Mouse (Mus musculus) embryonic facial prominence, embryonic 11.5 days (tissue): Measurements from ENCODE around the gene Tet3. TPM values are rescaled to one million over a fixed set of nuclear protein-coding genes. Genes with fewer than 3 reads are reported as not detected.

ENCODE experiments used
- ATAC-seq: fragments of 200-750 bp; cut with Nextera tagmentation; replicated peaks from 2 replicates; pipeline ENCODE4 v1.8.0; 2017; ENCODE audit warnings: low read depth; ENCODE audit not compliant: insufficient number of reproducible peaks, low FRiP score, low TSS enrichment
- DNase-seq: peaks from one replicate; pipeline ENCODE4 v3.0.0-alpha.2; 2015; ENCODE audit warnings: low spot score
- H3K27ac ChIP-seq: fragments of 300-500 bp; sonication (generic); replicated peaks from 2 replicates; pipeline ENCODE4 v1.5.1; 2014; ENCODE audit warnings: mild to moderate bottlenecking, low read depth, low read length, control low read depth
- H3K27me3 ChIP-seq: fragments of 300-500 bp; sonication (generic); 2 replicates; pipeline ENCODE4 v1.6.1; 2014; ENCODE audit warnings: mild to moderate bottlenecking, low read length, moderate library complexity, mixed read lengths; ENCODE audit not compliant: control insufficient read depth, insufficient read depth
- H3K36me3 ChIP-seq: fragments of 300-500 bp; sonication (generic); replicated peaks from 2 replicates; pipeline ENCODE4 v1.6.1; 2014; ENCODE audit warnings: low read depth, mild to moderate bottlenecking, low read length, moderate library complexity, mixed read lengths; ENCODE audit not compliant: control insufficient read depth, insufficient read depth
- H3K4me1 ChIP-seq: fragments of 300-500 bp; sonication (generic); 2 replicates; pipeline ENCODE4 v1.6.1; 2014; ENCODE audit warnings: low read length, mixed read lengths; ENCODE audit not compliant: control insufficient read depth, insufficient read depth
- H3K4me2 ChIP-seq: fragments of 300-500 bp; sonication (generic); 2 replicates; pipeline ENCODE4 v1.6.1; 2014; ENCODE audit warnings: low read depth, mild to moderate bottlenecking, control low read depth, low read length, moderate library complexity
- H3K4me3 ChIP-seq: fragments of 300-500 bp; sonication (generic); 2 replicates; pipeline ENCODE4 v1.5.1; 2014; ENCODE audit warnings: low read depth, low read length, control low read depth
- H3K9ac ChIP-seq: fragments of 300-500 bp; sonication (generic); replicated peaks from 2 replicates; pipeline ENCODE4 v1.6.1; 2014; ENCODE audit warnings: mild to moderate bottlenecking, control low read depth, low read length
- H3K9me3 ChIP-seq: fragments of 300-500 bp; sonication (generic); replicated peaks from 2 replicates; pipeline ENCODE4 v1.6.1; 2016; ENCODE audit warnings: mild to moderate bottlenecking, low read length, inconsistent platforms, mixed read lengths; ENCODE audit not compliant: control insufficient read depth
- WGBS: fragments of 180-500 bp; shearing (Covaris S2); extraction: QIAGEN DNeasy Blood & Tissue Kit; methylation state at CpG from one replicate; pipeline ENCODE4 v1.1.7; 2014; 5-methylcytosine and 5-hydroxymethylcytosine counted together
- polyA plus RNA-seq: library from polyadenylated mRNA; unstranded; fragments of >200 nt; fragmentation: Nextera tagmentation; extraction: Ambion mirVana; gene quantifications from 2 replicates; pipeline ENCODE4 v1.2.1, GENCODE M21; 2014

Tet3 gene
- polyA plus RNA-seq, 1 experiment from 2014 or later = 24.3 TPM

GRCm38 (mm10) chr6:83471739-83472138 lies 12.9 kb upstream of the Tet3 start:
- 84% methylated on average over 7 of the region's 7 CpGs for WGBS
- Histone ChIP-seq H3K9ac (no peak overlapping the region), H3K27ac (no peak overlapping the region), H3K9me3 (no peaks in the 10 kb centered on the region), H3K27me3 (no peaks in the 10 kb centered on the region), H3K4me1 (no peaks in the 10 kb centered on the region), H3K4me2 (no peak overlapping the region), H3K4me3 (no peak overlapping the region), H3K36me3 (no peaks in the 10 kb centered on the region)
- ATAC-seq (no peak), DNase-seq (no peak)

DNA sequence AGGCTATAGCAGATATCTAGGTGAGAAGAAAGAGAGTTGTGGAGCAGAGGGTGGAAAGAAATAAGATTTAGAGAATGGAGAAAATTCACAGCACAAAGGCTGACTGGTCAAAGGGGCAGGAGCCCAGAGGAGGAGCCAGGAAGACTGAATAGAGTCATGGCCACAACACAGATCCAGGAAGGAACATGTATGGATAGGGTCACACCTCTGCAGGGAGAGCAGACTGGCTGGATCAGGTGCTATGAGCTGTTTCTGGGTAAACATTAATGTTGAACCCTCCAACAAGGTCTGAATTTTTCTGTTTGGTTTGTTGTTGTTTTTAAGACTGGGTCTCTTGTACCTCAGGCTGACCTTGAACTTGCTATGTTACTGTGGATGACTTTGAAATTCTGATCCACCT lies 5.1 kb upstream of the Tet3 start:
- Histone ChIP-seq H3K9me3 (no peaks in the 10 kb centered on the region), H3K36me3 (no peaks in the 10 kb centered on the region), H3K9ac (no peak overlapping the region), H3K27me3 (no peaks in the 10 kb centered on the region), H3K4me1 (no peaks in the 10 kb centered on the region), H3K4me3 (no peak overlapping the region), H3K4me2 (no peak overlapping the region), H3K27ac (no peak overlapping the region)
- DNase-seq = no peak
- ATAC-seq = no peak

GRCm38 (mm10) chr6:83456984-83457810 lies 1.7 kb downstream of the Tet3 start:
- H3K9ac ChIP-seq = peak overlapping the region; percentile 96
- no peaks in the 10 kb centered on the region for H3K36me3 ChIP-seq
- H3K9me3 ChIP-seq = no peaks in the 10 kb centered on the region
- H3K4me1 ChIP-seq = peaks cover 11% of the 10 kb centered on the region
- WGBS = 4% methylated on average over 33 of the region's 33 CpGs
- H3K27ac ChIP-seq = peak overlapping the region; percentile 96
- DNase-seq (peak; percentile 62), ATAC-seq (0 out of 2 replicates have a peak, but pooled peaks have one; percentile 1)
- peak overlapping the region; percentile 94 for H3K4me2 ChIP-seq
- H3K4me3 ChIP-seq = peak overlapping the region; percentile 87
- H3K27me3 ChIP-seq = no peaks in the 10 kb centered on the region

GRCm38 (mm10) chr6:83456131-83456983 lies 2.5 kb downstream of the Tet3 start:
- Histone ChIP-seq H3K36me3 (no peaks in the 10 kb centered on the region), H3K4me2 (peak overlapping the region; percentile 94), H3K27ac (peak overlapping the region; percentile 96), H3K4me1 (peaks cover 15% of the 10 kb centered on the region), H3K27me3 (no peaks in the 10 kb centered on the region), H3K4me3 (peak overlapping the region; percentile 87), H3K9me3 (no peaks in the 10 kb centered on the region), H3K9ac (peak overlapping the region; percentile 96)
- ATAC-seq (peak; percentile 72), DNase-seq (peak; percentile 82)
- under 1% methylated on average over 40 of the region's 105 CpGs for WGBS

DNA sequence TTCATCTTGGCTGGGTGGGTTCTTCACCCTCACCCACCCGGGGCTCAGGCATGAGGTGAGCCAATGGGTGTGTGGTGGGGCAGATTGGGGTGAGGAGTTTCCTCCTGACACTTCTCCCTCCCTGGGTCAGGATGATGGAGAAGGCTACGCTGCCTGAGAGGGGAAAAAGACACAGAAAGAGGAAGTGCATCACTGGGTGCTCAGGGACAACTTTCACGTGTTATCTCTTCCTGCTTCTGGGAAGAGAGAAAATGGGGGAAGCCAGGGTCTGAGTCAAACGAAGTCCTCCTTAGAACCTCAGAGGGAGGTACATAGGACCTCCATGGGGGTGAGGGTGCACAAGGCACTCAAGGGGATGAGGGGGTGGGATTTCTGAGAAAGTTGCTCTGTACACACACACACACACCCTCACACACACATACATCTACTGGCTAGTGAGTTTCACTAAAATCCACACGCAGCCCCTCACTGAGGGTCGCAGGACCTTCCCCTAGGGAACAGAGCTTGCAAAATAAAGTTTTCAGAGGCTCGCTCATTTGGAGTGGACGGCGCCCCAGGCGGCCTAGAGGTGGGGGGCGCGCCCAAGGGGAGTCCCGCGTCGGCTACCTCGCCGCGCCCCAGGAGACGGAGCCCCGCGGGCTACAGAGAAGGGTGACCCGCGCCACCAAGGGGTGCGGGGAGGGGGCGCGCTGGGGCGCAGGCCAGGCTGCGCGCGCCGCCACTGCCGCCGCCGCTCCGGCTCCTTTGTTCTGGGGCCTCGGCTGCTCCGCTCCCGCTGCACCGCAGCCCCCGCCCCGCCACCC lies 3.4 kb downstream of the Tet3 start:
- ATAC-seq = peak; percentile 12; the same call in 1 of the 2 replicates
- peak; percentile 48 for DNase-seq
- peaks cover 15% of the 10 kb centered on the region for H3K4me1 ChIP-seq

DNA sequence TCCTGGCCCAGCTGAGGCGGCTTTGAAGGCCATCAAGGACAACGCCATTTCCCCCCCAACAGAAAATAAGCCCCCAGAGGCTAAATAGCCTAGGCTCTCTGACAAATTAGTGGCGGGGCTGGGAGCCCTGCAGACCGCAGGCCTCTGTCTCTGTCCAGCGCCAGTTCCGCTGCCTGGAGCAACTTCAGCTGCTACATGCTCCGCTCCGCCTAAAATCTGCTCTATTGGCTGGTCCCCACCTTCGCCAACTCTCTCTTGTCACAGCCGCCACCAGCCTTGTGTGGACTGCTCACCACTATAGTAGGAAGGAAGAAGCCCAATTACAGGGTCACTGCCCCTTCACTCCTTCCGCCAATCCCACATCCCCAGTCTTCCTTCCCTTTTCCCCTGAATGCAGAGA lies 5.2 kb downstream of the Tet3 start:
- Histone ChIP-seq H3K27me3 (no peaks in the 10 kb centered on the region), H3K4me3 (peak overlapping the region; percentile 26), H3K4me2 (peak overlapping the region; percentile 94), H3K36me3 (no peaks in the 10 kb centered on the region; the same call in 1 of the 2 replicates), H3K4me1 (peaks cover 15% of the 10 kb centered on the region), H3K9me3 (no peaks in the 10 kb centered on the region), H3K9ac (peak overlapping the region; percentile 26; the same call in 1 of the 2 replicates), H3K27ac (no peak overlapping the region)
- WGBS = 32% methylated on average over 11 of the region's 11 CpGs
- ATAC-seq = no peak
- DNase-seq = peak; percentile 52

More for the DNA sequence above, 3.4 kb downstream of the Tet3 start:
- peak overlapping the region; percentile 87 for H3K4me3 ChIP-seq
- no peaks in the 10 kb centered on the region for H3K9me3 ChIP-seq
- H3K27ac ChIP-seq = peak overlapping the region; percentile 96
- peak overlapping the region; percentile 96 for H3K9ac ChIP-seq
- H3K27me3 ChIP-seq = no peaks in the 10 kb centered on the region
- 2% methylated on average over 26 of the region's 41 CpGs for WGBS
- H3K4me2 ChIP-seq = peak overlapping the region; percentile 94
- no peaks in the 10 kb centered on the region for H3K36me3 ChIP-seq

DNA sequence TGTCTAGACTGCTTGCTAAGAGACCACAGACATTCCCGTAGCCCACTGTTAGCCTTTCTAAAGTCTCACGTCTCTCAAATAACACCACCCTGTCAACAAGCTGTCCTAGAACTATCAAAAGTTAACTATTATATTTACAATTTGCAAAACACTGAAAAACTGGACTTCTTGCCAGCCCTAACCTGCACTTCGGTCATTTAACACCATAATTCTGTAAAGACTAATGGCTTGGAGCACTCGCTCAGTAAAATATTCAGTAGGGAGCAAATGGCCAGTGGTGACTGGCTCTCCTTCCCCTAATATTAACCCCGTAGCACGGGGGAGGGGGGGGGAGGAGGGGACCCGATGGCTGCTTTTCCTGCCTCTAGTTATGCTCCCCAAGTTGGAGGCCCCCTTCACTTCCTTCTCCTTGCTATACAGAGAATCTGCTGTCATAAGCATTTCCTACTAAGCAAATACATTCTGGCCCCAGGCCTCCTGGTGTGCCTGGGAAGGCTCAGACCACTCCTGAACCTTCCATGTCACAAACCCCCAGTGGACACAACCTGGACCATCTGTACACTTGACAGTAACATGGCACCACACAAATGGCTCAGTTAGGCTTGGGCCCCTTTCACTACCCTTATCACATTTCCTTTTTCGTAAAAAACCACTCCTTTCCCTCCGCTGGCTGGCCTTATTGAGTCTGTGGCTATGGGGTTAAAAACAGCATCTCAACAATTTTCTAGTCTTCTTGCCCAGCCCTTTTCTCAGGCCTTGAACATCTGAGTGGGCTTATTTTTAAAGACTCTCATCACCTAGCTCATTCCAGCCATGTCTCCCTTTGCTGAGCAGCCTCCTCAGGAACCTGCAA lies 8.2 kb downstream of the Tet3 start:
- ATAC-seq (no peak), DNase-seq (no peak)
- H3K27me3 ChIP-seq = no peaks in the 10 kb centered on the region
- no peak overlapping the region; the same call in 1 of the 2 replicates for H3K27ac ChIP-seq
- peaks cover 15% of the 10 kb centered on the region for H3K4me1 ChIP-seq
- WGBS = 77% methylated on average over 9 of the region's 9 CpGs
- H3K4me2 ChIP-seq = no peak overlapping the region
- H3K9ac ChIP-seq = no peak overlapping the region
- H3K9me3 ChIP-seq = no peaks in the 10 kb centered on the region
- H3K4me3 ChIP-seq = no peak overlapping the region
- no peaks in the 10 kb centered on the region; the same call in 1 of the 2 replicates for H3K36me3 ChIP-seq
